ENCODE assay signal across 40 mouse cellular contexts in genomic region chr7:140205864-140206263, GRCm38 (mm10). TPM values are rescaled to one million over a fixed set of nuclear protein-coding genes. Genes with fewer than 3 reads are reported as not detected.
"Had no signal": no experiment of that assay in that cellular context is flagged by ENCODE, and none has a peak within 500 bp of the region (broad histone marks: within the 10 kb centered on the region; RNA-seq: fewer than 3 reads in every experiment).

TSS of gene Olfr524 (minus strand) at chr7:140205964.

- H3K27me3 ChIP-seq: heart, embryonic 15.5 days; hindbrain, embryonic 13.5 days; hindbrain, embryonic 15.5 days; kidney, embryonic 15.5 days; limb, embryonic 13.5 days; limb, embryonic 15.5 days; liver, embryonic 12.5 days had no signal

- H3K4me1 ChIP-seq: heart, embryonic 13.5 days; heart, embryonic 15.5 days; hindbrain, embryonic 13.5 days; hindbrain, embryonic 15.5 days; kidney, embryonic 15.5 days; limb, embryonic 13.5 days; limb, embryonic 15.5 days had no signal

- H3K36me3 ChIP-seq: heart, embryonic 13.5 days; heart, embryonic 15.5 days; hindbrain, embryonic 13.5 days; hindbrain, embryonic 15.5 days; kidney, embryonic 15.5 days; limb, embryonic 13.5 days; limb, embryonic 15.5 days; liver, embryonic 12.5 days had no signal

- H3K9me3 ChIP-seq: heart, embryonic 13.5 days; heart, embryonic 15.5 days; hindbrain, embryonic 13.5 days; hindbrain, embryonic 15.5 days; kidney, embryonic 15.5 days; limb, embryonic 13.5 days; limb, embryonic 15.5 days; liver, embryonic 12.5 days had no signal

- H3K4me3 ChIP-seq: heart, adult 2 months; heart, embryonic 13.5 days; heart, embryonic 15.5 days; hindbrain, embryonic 13.5 days; hindbrain, embryonic 15.5 days; kidney, embryonic 15.5 days; limb, embryonic 13.5 days; limb, embryonic 15.5 days; liver, embryonic 12.5 days had no signal

- H3K4me2 ChIP-seq: heart, embryonic 11.5 days; heart, embryonic 13.5 days; heart, embryonic 15.5 days; hindbrain, embryonic 13.5 days; hindbrain, embryonic 15.5 days; kidney, embryonic 15.5 days; limb, embryonic 13.5 days; limb, embryonic 15.5 days; liver, embryonic 12.5 days had no signal

- DNase-seq: gastrocnemius, postnatal 14 days; gastrocnemius, postnatal 36 days; heart, adult 2 months; heart, postnatal 14 days; heart, postnatal 36 days; kidney, adult 11 months; kidney, adult 2 months; kidney, adult 9 months; kidney, postnatal 14 days; kidney, postnatal 36 days; layer of hippocampus, adult 9-11 months; layer of hippocampus, postnatal 36 days; left cerebral cortex, postnatal 4 days had no signal

- ATAC-seq: hindbrain, postnatal 0 days; intestine, embryonic 16.5 days; liver, embryonic 12.5 days had no signal

- H3K27ac ChIP-seq: heart, adult 2 months; heart, embryonic 13.5 days; heart, embryonic 15.5 days; hindbrain, embryonic 13.5 days; hindbrain, embryonic 15.5 days; hindbrain, postnatal 0 days; kidney, embryonic 15.5 days; kidney, postnatal 0 days; limb, embryonic 13.5 days; limb, embryonic 15.5 days; liver, embryonic 12.5 days had no signal

- H3K9ac ChIP-seq: heart, embryonic 13.5 days; heart, embryonic 15.5 days; hindbrain, embryonic 13.5 days; hindbrain, embryonic 15.5 days; kidney, embryonic 15.5 days; limb, embryonic 13.5 days; limb, embryonic 15.5 days; liver, embryonic 12.5 days had no signal

RNA-seq across cellular contexts. Expression of gene Olfr524, which starts in this region (rescaled TPM):
- total RNA-seq: gastrocnemius, adult 18-20 months; gastrocnemius, adult 8-10 months; gastrocnemius, postnatal 14 days; gastrocnemius, postnatal 36 days; heart, adult 2 months; heart, postnatal 14 days; heart, postnatal 36 days; hematopoietic stem cell, adult 5-6 weeks; hindbrain, postnatal 0 days; layer of hippocampus, adult 18-20 months; layer of hippocampus, adult 8-10 months; layer of hippocampus, postnatal 14 days; layer of hippocampus, postnatal 36 days; left cerebral cortex, adult 18-20 months; left cerebral cortex, adult 8-10 months; left cerebral cortex, postnatal 10 days; left cerebral cortex, postnatal 25 days; left cerebral cortex, postnatal 4 days; liver, adult 2 months had no signal
- polyA plus RNA-seq: gonadal fat pad, adult 2 months; heart, adult 2 months; heart, embryonic 11.5 days; heart, embryonic 13.5 days; hindbrain, embryonic 11.5 days; hindbrain, embryonic 13.5 days; hindbrain, embryonic 15.5 days; hindbrain, postnatal 0 days; intestine, embryonic 14.5 days; intestine, embryonic 16.5 days; kidney, adult 2 months; kidney, embryonic 15.5 days; kidney, postnatal 0 days; limb, embryonic 11.5 days; limb, embryonic 13.5 days; limb, embryonic 15.5 days; liver, adult 2 months; liver, embryonic 12.5 days had no signal
